Mouse (Mus musculus) T-cell, adult 2 months (primary cell): ENCODE measurements at regions not wholly inside any gene's neighbourhood (a gene's known extent, or its start where the extent isn't known, plus 50 kb on each side); places are given as distances from the start of the nearest gene placed in this dataset.

Experiments
- DNase-seq: peaks from one replicate; pipeline ENCODE4 v3.0.0; 2022; ENCODE audit warnings: low spot score

DNA sequence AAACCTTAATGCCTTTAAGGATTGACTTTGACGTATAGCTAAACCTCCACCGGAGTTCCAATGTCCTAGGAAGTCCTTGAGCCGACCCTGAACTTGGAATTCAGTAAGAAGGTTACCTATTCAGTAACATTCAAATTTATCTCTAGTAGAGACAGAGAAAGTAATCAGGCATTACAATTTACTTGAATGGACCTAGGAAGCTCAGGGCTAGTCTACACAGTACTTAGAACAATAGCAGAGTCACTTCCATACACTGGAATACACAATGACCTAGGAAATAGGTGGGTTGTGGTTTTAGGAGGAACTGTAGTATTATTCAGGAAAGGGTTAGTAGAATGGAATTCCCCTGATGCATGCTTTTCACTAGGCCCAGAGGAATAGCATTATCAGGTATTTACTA is 179.2 kb upstream of the Tas2r134 start:
- DNase-seq, result no peak

DNA sequence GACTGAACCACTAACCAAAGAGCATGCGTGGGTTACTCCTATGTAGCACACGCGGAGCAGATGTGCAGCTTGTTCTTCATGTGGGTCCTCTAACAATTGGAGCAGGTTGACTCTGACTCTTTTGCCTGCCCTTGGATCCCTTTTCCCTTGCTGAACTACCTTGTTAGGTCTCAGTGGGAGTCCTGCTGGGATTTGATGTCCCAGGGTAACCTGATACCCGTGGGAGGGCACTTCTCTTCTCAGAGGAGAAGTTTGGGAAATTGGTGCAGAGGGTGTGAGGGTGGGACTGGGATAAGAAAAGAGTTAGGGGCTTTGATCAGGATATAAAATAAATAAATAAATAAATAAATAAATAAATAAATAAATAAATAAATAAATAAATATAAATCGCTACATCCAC is 179.7 kb upstream of the Tas2r134 start:
- no peak for DNase-seq

DNA sequence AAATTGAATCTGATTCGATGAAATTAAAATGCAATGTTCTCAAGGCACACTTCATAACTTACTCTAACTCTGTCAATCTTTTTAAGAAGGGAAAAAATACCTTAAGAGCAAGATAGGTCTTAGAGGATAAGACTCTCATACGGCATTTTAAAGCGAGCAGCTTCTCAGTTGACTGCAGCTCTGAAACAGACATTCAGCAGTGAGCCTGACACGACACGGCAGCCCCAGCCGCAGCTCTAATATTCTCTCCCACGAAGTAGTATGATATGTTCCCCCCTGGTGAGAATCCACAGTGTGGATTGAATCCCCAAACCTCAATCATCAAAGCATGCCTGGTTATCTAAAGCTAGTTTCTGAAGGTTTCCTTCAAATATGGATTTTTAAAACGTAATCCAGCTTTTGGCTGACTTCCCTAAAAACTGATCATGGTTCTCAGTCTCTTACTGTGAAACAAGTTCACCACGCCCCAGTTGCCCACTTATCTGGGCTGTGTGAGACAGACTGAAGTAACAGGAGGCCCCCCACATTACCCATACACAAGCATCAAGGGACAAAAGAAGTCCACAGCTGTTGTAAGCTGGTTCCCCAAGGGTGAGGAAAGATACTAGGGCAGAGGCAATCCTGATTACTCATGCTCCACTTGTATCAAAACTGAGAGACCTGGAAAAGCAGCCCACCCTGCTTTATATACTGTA is 182.8 kb upstream of the Tas2r134 start:
- no peak for DNase-seq

DNA sequence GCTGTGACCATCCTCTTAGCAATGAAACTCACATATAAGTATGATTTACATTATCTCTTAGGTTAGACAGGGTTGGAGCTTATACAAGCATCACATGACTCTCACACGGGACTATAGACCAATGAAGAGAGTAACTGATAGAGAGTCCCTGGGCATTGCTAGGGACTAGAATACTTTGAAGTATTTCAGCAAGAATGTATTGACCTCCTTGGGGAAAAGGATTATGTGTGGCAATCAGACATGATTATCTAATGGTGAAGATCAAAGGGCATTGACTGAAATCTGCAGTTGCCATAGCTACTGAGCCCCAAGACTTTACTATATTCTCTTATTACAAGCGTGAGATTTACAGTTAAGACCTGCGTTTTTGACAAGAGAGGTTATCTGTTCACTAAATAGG is 183.4 kb upstream of the Tas2r134 start:
- DNase-seq, result no peak

DNA sequence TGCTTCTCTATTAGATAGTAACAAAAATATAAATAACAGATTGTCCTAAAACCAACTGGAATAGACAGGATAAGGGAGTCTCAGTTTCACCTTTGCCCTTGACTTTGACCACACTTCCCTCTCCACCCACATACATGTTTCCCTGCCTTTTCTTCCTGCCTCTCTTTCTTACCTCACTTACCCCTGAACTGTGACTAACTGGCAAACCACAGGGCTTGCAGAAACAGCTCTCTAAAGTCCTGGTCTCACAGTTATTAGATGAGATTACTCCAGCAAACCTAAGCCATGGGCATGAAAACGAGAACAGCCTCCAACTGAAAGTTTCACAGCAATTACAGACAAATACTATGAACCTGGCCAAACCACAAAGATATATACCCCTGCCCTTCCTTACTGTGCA is 188.3 kb upstream of the Tas2r134 start:
- DNase-seq, result no peak

DNA sequence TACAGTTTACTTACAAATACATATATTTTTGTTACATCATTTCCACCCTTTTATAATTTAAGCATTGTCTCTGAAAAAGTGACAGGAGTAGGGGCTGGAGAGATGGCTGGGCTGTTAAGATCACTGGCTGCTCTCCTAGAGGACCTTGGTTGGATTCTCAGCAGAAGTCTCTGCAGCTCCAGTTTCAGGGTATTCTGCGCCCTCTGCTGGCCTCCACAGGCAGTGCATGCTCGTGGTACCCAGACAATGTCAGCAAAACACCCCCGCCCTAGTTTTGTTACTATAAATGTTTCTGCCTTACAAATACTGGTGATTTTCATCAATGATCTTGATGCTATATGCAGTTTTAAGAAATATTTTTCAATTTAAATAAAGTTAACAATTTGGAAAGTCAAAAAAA is 190.7 kb upstream of the Tas2r134 start:
- peak; percentile 5 for DNase-seq

DNA sequence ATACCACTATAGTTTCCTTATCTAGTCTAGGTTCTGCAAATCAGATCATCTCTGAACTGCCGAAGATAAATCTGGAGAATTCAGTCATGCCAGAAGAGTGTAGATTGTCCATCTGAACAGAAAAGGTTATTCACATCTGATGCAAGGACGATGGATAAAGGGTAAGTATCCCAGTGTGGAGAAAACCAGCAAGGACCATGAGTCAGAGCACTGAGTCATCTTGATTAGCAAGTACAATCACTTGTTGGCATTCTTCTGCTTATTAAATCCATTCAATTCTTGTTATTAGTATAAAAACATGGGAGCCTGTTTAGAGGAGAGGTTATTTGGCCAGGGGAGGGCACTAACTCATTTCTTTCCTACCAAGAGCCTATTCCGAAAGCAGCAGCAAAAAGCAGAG is 195.7 kb upstream of the Tas2r134 start:
- no peak for DNase-seq

DNA sequence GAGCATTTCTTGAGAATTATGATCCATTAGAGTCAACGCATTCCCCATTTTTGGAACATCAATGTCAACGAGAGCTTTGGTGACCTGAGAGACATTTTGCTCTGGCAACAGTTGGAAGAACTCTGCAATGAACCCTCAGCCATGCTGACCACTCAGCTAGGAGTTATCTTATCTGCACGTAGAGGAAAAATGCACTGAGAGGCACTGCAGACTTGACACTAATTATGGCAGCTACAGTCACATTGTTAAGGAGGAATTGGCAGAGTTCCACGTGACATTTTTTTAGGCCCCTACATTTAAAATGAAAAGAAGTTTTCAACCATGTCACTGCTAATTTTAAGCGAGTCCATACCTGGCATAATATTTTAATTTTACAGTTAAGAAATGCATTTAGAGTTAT is 197.6 kb upstream of the Tas2r134 start:
- DNase-seq, result no peak

DNA sequence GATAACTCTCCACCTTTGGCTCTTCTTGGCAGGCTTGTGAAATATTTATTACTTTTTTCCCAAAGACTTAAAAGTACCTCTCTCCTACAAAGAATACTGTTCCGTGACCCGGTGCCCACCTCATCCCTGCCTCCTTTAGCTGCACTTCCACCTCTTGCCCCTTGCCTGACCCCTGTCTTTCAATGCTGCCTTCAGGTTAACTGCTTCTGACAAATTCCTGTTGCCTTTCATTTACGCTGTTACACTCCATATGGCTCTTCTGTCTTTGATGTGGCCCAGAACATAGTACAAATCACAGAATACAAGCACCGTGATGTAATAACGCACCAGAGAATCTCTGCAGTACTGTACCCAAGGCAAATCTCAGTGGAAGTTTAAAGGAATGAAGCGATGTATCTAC is 204.9 kb upstream of the Tas2r134 start:
- no peak for DNase-seq

DNA sequence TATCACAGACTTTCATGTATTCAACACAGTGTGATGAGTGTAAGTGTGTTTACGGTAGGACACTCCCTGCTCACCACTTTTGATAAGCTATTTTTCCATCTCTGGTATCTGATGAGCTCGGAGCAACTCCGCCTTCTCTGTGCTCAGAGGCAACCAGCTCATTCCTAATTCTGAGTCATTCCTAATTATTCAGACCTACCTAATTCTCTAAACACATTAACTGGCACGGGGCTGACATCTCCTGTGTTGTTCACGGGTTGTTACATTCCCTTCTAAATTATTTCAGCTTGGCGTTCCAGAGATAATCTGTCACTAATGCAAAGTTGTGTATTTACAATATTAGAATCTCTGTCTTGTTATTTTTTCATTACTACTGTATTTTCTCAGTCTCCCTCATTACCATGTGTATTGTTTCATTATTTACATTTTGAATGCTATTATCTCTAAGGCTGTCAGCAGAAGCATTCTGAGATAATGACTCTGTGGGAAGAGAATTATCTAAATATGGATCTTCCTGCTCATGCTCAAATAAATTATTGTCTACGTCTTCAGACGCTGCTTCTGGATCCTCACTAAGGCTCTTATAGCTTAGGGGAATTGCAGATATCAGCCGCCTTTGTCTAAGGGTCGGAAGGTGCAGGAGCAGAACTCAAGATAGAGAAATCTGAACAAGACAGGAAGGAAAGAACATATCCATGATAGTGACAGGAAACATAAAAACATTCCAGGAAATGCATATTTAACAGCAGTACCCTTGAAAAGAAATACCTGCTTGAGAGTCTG is 209.2 kb upstream of the Tas2r134 start:
- no peak for DNase-seq

DNA sequence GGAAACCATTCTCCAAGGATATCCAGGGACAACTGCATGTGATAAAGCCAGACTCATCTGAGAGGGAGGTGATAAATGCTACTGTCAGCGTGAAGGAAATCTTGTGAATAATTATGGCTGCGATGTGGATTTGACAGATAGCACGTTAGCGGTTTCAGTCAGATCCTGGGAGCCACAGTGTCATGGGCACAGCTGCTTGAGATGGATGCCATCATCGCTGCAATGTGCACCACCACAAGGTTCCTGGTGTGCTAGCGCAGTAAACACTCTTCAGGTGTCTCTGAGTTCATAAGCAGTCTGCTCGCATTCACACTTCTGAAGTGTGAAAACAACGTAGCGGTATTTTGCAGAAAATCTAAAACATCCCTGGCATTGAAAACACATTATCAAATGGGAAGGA is 238.9 kb upstream of the Tas2r134 start:
- no peak for DNase-seq

DNA sequence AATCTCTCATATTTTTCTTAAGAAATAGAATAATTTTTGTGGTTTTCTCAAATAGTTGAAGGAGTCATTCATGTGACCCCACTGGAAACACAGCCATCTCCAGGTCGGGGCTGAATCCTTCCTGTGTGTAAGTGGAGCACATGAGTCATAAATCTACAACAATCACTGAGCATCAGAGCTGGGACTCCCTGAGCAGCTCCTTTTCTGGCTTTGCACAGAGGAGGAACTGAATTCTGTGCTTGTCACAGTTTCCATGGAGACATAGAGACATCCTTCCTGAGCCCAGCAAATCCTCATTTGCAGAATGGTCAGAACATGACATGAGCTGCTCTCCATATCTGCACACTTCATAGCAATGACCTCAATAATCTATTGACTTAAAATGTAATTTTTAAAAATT is 238.2 kb upstream of the Rnd3 start:
- DNase-seq, result no peak

DNA sequence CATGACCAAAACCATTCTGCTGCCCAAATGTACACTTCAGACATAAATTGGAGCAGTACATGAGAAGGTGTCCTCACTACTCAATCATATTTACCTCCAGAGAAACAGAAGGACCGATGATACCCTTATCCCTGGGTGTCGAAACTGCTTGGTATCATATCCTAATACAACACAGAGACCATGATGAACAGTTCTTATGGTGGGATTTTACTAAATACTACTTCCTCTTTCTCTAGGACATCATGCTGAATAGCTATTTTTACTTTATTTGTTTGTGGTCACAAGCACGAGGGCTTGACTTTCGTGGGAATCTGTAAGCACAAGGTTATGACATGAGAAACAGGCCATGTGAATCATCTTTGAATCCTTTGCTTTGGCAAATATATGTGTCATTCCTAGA is 227.7 kb upstream of the Rnd3 start:
- DNase-seq, result no peak

DNA sequence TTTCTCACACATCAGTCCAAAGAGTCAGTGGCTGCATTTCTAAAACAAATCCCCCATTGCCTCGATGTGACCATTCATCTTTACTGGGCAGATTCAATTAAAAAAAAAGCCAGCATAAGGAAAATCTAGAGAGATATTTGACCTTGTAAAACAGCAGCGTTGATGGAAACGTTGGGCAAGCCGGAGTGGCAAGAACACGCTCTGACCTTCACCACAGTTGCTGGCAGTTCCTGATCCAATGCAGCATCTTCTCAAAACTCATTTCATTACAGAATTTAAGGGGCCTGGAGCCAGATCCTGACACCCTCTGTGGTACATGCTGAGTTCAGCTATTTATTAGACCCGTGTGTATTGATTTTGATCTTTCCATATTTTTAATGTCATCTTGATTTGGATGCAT is 225.7 kb upstream of the Rnd3 start:
- no peak for DNase-seq

DNA sequence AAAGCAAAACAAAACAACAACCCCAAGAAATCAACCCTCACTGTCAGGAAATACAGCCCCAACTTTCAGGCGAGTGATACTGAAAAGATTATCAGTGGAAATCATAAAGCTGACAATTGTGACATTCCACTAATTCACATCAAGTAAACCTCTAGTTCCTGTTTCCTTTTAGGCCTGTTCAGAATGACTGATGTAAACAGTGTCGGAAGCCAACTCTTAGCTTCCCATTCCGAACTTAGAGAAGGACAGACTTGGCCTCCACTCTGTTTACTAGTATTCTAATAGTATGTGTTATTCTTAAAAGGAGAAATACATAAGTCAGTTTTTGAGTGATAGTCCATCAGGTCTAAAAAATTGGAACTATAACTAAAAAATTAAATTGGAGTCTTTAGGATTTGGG is 223.9 kb upstream of the Rnd3 start:
- DNase-seq, result no peak

DNA sequence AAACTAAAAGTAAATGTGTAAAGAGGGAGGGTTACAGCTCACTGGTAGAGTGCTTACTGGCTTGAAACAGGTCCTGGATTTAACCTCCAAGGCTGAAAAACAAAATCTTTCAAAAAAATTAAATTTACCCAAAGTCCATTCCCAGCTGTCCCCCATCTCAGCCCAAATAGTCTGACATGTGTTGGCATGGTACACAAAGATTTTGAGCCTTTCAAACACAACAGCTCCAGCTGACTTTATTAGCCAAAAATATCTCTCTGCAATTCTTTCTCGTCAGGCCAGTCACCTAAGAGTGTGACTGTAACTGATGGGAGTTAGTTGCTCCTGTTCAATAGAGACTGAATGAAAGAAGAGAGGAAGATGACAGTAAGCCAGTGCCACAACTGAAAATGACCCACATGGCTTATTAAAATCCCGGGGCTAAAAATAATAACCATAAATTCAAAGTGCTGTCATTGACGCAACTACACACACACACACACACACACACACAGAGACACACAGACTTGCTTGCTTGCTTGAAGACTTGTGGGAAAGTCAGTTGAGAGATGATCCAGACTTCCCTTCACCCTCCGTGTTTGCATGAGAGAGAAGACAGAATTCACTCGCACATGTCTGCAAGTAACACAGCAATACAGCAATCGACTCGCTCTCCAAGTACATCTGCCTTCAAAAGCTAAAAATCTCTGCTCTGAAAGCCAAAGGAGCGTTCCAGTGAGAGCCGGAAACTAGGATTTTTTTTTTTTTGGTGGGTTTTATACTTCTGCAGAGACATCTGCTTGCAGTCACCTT is 214.1 kb upstream of the Rnd3 start:
- DNase-seq, result no peak

DNA sequence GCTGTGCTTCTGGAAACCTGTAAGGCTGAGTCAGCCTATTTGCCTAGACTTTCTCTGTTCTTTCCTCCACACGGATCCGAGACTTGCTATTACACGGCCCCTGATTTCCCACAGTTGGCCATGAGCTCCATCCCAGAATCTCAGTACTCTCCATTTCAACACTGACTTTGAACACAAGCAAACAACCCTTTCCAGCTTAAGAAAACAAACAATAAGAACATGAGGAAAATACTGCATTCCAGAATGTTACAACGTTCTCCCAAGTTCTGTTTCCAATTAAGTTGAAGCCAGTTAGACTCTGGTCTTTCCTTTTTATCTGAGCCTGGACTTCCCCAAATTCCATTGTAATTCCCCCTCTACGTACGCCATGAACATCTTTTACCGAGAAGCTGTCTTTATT is 206.4 kb upstream of the Rnd3 start:
- DNase-seq, result no peak

DNA sequence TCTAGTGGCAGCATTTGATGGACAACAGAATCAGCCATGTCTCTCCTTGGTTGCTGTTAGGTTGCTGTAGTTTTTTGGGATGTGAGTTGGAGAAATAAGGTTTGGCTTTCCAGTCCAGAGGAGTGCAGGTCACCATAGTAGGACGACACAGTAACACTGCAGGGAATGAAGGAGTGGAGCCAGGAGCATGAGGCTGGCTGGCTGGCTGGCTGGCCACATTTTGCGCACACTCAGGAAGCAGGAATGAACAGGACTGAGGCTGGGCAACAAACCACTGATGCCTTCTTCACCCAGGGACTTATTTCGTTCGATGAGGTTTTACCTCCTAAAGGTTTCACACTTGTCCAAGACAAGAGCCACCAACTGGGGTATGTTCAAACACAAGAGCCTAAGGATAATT is 205.9 kb upstream of the Rnd3 start:
- DNase-seq, result no peak

DNA sequence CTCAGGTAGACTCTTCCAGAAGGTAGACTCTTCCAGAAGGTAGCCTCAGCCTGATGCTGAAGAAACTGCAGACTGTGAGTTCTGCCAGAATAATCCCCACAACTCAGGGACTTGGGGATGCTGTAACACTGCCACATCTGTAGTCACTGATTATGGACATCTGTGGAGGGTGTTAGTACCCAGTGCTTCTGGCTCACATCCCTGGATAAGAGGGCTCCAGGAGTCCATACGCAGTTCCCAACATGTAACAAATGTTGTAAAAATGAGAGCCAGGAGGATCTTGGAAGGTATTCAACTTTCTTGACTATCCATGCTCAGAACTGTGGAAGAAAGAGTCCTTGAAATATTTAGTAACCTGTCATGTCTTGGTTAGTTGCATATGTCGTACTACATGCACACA is 200.7 kb upstream of the Rnd3 start:
- no peak for DNase-seq

DNA sequence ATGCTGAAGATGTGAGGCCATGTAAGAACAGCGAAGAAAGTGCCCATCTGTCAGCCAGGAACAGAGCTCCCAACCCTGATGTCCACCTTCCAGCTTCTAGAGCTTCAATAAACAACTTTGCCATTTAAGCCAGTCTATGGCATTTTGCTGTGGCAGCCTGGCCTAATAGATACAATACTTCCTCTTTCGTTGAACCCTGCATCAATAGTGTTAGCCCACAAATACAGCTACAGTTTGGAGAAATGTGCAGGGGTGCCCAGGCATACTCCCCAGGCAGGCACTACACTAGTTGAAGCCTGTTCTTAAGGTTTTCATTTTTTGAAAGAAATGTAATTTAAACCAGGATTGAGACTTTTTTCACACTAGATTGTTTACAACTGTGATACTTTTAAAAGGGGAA is 199.9 kb upstream of the Rnd3 start:
- no peak for DNase-seq

DNA sequence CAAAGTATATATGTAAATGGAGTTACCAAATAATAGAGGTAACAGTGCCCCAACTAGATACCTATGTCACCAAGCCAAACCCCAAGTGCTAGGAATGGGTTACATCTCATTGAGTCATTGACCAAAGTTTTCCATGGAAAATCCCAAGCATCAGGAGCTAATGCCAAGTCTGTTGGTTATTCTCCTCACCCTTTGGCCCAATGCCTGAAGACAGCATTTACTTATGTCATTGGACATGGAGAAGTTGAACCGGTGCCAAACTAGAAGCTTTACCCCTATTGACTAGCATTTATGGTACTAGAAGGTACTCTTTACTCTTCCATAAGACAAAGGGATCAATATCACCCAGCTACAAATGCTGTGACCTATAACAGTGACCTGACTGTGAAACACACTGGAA is 198.2 kb upstream of the Rnd3 start:
- no peak for DNase-seq

DNA sequence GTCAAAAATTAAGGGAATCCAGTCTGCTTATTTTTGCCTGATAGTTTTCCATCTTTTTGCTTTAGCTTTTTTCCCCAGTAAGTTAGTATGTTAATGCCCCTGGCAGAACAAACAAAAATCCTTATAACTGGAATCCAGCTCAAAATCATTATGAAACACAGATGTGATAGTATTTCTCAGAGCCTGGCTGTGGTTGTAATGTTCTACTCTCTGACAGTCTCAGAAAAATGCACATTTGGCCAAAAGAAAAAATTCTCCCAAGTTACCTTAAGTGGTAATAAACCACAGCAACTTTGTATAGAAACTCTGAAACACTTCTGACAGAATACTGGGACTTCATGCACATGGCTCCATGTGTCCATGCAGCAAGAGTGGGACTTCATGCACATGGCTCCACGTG is 193.5 kb upstream of the Rnd3 start:
- no peak for DNase-seq

DNA sequence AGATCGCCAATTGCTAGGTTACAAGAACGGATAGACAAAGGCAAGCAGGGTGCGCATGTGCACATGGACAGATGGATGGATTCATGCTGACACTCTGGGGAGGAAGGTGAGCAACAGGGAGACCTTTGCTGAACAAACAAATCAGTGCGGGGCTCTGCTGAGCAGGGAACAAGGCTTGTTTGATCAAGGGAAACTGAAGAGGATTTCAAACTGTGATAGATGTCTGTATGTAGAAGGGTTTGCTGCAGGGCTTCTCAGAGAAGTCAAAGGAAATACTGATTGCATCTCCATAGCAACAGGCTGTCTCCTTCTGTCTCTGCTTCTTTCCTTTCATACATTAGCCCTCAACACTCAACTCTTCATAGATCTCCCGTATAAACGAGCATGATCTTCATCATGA is 185.5 kb upstream of the Rnd3 start:
- no peak for DNase-seq
